Mouse (Mus musculus): Measurements from ENCODE around the gene Mroh2a. TPM values are rescaled to one million over a fixed set of nuclear protein-coding genes. Genes with fewer than 3 reads are reported as not detected.
A peak's percentile ranks its signal among the peaks of the same experiment; 100 is the strongest.

Gene Mroh2a
- total RNA-seq, 4 experiments from 2014 or later = 0.10 to 0.16 TPM; not detected in 2

DNA sequence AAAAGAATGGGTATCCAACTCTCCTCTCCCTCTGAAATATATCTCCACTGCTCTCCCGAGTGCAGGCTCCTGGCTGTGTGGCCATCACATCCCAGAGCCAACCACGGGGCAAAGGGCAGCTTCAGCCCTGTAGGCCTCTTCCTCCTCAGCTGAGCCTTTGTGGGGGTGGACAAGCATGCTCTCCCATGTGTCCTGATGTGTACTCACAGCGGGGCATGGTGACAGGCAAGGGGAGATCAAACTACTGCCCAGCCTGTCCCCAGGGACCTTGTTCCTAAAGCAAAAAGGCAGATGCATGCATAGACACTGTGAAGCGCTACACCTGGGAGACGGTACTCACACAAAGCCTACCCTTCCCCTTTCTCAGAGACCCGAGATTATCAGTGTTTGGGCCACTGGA, 33.3 kb downstream of the Mroh2a start:
- no peak for DNase-seq

DNA sequence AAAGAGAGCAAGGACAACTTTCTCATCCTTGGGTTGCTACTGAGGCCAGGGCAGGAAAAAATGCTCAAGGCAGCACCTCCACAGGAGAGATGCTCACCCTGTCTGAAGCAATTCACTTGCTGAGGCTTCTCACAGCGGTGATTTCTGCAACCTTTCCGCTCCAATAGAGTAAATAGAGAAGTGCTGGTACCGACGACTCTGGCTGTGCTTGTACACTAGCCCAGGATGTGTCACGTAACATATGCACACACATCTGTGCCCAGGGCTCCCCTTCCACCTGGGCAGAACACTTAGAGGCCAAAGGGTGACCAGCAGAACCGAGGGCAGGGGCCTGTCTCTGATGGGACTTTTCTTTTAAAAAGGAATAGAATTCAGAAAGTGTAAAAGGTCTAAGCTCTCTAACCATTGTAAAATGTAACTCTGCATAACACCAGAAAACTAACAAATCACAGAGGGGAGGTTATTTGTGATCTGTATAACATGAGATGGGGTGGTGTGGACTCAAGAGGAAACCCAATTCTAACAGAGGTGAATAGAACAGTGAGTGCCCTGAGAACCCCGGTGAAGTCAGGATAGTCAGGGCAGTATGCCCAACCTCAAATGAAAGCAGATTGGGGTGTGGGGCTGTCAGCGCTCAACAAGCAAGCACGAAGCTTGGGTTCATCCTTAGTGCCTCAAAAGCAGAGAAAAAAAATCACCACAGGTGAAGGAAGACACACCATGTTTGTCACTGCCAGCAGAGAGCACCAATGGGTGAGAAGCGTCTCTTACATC, 34.0 kb downstream of the Mroh2a start:
- no peak for DNase-seq

DNA sequence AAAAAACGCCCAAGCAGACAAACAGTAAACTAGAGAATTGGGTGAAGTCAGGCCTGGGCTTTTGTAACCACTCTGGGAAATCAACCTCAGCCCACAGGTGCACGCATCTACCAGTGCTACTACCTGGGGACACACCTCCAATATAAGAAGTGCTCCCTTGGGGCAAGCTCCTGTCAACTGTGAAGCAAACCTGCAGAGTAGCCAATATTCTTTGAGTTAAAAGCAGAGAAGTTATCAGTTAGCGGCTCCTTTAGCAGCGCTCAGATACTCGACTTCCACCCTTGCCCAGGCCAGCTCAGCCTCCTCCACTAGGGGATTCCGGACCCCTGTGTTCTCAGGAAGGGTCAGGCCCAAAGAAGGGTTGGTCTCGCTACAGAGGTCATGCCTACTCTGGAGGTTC, 34.9 kb downstream of the Mroh2a start:
- DNase-seq = no peak

DNA sequence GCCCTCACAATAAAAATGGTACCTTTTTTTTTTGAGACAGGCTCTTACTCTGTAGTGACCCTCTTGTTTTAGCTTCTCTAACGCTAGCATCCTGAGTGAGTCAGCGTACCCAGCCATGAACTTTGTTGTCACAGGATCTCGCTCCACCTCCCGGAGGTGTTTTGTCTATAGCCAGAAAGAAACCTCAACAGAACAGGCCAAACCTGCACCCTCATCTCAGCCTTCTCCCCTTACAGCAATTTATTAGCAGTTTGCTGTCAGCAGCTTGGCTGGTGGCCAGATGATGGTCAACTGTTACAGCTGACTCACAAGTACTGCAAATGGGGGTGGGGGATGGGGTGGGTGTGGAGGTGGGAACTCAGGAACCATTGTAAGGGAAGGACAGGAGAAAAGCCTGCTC, 35.5 kb downstream of the Mroh2a start:
- peak; percentile 81 for DNase-seq

DNA sequence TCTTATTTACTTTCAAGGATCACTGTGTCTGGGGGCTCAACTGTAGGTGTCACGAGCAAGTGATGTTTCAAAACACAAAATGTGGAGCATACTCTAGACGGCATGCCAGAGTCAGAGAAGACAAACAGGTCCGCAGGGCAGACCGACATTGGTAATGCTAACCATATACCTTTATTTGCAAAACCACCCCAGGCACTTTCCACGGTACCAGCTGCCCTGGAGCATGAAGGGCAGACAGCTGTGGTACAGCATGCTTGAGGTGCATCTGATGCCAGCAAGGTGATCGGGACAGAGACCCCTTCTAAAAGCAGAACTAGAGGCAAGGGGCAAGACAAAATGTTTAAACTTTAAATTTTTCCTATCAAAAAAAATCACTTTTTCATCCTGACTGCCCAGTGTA, 36.2 kb downstream of the Mroh2a start:
- DNase-seq = no peak

DNA sequence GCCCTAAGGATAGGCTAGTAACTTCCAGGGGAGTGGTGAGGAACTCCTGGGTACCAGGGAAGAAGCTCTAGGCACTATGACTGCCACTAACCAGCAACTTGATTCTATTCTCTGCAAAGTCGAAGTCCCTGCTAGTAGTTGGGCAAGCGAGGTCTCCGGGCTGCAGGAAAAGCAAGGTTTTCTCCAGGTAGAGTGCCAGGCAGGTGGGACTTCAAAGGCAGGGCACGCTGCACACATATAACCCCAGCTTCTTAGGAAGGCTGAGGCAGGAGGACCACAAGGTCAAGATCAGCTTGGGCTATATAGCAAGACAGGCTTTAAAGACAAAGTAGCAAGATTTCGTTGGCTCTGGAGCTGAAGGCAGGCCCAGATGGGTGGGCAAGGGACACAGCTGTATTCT, 37.0 kb downstream of the Mroh2a start:
- no peak for DNase-seq

DNA sequence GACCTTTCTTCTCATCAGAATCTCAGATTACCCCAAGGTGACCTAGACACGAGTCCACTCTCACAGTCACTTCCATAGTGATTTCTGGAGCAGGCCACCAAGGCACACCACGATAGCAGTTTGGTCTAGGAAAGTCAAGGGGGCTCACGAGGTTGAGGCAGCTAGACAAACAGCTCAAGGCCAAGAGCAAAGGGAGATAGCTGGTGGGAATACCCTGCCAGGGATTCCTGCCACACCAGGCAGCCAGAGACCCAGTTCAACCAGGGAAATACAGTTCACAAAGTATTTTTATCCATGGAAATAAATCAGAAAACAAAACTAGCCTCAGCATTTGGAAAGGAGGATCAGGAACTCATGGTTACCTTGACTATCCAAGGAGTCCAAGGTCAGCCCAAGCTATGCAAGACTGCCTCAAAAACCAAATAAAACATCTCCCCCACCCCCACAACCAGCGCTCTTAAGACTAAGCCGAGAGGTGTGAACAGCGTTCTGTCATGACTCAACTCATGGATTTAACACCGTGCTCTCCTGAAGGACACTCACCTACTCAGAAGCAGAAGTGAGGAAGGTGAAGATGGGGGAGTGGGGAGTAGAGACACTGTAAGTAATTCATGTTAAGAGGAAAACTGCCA, 37.6 kb downstream of the Mroh2a start:
- no peak for DNase-seq

DNA sequence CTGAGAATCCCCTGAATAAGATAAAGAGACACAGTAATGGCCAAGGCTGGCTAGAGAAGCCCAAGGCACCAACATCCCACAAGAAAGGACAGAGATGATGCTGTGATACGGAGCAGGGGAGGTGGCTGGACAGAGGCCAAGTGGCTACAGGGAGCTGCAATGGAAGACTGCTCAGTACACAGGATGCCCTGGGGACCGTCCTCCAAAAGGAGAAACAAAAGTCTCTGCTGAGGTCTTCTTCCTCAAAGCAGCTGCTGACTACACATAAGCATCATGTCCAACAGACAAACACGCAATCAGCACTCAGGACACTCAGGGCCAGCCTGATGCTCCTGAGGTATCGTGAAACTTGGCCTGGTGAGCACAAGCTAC, 38.1 kb downstream of the Mroh2a start:
- DNase-seq = no peak

DNA sequence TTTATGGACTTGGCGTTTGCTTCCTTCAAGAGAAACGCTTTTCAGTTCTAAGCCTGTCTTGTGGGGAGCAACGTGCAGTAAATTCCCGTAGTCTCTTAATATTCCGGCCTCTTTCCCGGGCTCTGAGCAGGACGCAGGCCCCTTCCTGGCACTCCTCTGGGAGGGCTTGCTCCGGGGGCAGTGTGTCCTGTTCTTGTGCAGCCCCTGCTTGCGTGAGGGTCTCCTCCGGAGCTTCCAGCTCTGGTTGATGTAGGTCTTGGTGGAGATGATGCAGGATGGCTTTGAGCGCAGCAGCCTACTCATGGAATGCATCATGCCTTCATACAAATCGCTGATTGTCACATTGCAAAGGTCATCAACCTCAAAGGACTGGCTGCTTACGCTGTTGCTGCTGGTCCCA, 39.3 kb downstream of the Mroh2a start:
- no peak for DNase-seq

DNA sequence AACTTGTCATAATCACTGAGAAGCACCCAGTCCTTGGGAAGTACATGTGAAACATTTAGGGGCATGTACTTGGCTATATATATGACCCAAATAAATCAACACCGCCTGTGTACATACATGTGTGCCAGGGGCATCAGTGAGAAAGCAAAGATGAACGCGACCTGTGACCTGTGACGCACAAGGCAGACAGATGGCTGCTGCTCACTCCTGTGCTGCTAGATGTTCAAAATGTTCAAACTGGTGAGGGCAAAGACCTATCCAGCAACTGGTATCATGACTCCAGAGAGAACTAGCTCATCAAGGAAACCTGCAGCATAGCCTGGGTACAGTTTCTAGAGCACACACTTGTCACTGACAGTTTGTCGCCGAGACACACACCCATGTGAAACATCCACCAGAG, 40.7 kb downstream of the Mroh2a start:
- no peak for DNase-seq

DNA sequence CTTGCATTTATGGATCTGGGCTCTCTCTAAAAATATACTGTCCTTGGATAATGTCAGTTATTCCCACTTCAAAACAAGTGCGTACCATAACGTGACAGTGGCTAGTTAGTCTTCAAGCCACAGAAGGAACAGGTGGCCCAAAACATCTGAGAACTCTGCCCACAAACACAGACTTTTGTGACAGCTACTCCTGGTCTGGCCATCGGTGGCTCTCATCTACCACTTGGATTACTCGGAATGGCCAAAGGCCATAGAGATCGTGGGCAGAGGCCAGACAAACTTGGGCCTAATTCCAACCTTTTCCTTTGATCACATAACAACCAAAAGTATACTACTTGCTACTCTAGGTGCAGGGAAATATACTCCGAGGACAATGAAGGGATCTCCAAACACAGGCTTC, 41.3 kb downstream of the Mroh2a start:
- DNase-seq = no peak

DNA sequence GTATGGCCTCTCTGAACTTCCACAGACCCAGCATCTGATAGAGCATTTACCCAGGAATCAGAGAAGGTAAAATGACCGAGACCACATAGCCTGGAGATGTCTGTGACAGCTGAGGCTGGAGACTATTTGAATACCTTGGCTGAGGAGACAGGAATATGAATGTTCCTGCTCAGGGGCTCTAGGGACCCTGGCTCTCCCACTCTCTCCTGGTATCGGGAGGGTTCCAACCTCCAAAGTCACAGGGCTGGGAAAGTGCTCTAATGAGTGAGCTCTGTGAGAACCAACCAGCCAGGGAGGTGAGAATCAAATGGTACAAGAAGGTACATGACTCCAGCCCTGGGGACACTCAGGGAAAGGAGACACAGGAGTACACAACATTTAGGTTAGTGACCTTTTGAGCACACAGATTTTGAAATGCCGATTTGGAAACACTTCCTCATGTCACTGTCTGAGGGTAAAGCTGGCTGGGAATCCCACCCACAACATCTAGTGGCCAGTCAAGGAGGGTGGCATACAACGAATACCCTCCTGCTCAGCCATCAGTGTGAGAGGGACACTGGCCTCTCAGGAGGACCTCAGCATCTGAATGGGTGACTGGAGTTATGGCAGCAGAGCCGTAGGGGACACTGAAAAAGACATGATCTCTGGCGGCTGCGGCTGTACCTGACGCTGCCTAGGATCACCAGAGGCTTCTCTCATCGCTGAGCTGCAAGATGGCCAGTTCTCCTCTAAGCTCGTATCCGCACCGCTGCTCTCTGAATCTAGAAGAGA, 42.9 kb downstream of the Mroh2a start:
- no peak for DNase-seq

DNA sequence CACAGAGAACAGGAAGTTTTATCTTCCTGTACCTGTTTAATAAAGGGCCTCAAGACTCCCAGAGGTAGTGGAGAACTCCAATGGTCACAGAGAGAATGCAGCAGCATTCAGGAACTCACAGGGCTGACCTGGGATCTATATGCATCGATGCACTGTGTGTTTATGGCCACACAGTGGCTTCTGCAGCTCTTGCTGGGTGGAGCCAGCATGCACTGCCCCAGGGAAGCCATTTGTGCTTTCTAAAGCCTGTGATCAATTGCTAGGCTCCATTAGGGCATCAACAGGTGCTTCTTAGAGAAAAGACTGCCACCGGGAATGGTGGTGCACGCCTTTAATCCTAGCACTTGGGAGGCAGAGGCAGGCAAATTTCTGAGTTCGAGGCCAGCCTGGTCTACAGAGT, 46.1 kb downstream of the Mroh2a start:
- no peak for DNase-seq

DNA sequence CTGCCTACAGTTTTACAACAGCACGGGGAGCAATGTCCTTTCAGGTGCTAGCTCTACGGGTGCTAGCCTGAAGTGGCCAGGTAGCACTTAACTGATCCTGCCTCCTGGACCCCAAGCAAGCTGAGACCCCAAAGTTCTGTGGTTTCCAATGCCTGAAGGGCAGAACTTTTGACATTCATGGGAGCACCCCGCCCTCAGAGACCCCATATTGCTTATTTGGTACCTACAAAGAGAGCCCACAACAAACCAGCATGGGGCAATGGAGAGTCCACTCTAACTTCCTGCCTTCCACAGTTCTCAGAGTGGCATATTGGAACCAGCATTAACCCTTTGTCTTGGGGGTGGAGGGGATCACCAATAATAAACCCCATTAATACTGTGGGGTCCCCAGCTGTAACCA, 46.5 kb downstream of the Mroh2a start:
- DNase-seq = no peak

DNA sequence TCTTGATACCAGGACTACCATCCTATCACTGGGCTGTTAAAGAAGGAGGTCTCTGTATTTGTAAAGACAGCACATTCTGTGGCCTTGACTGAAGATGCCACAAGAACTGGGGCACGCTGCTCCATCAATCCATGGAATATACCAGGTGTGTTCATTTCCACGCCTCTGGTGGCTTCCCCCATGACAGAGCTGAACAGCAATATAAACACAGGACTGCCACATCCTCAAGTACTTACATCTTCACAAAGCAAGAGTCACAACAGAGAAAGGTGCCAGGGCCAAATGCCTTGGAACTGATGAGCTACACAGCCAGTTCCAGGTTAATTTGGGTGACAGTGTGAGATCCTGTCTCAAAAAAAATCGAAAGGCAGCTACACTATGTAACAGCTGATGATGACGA, 47.0 kb downstream of the Mroh2a start:
- DNase-seq = no peak

DNA sequence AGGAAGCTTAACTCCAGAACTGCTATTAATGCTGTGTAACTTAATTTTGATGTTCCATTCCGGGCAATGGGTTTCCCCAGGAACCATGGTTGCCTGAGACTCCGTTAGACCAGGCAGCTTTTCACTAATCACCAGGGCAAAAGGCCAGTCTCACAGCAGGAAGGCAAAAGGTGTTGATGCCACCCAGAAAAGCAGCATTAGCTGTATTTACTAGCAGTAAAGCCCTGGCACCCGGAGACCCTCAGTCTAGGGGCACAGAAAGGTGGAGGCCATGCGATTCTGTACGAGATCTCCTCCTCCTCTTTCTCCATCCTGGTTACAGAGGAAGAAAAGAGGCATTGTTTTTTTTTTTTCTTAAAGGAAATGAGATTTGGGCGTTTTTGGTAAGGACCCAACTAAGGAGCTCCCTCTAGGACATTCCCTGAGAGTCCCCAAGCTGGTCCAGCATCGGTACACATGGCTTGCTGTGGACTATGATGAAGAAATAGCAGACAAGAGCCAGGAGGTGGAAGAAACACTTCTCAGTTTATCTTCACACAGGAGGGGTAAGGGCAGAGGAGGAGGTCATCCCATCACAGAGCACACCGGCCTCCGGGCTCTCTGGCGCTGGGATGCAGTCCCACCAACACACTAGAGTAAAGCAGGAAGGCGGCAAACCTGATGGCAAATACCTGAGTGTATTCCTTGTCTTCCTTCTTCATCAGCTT, 47.7 kb downstream of the Mroh2a start:
- DNase-seq = no peak

DNA sequence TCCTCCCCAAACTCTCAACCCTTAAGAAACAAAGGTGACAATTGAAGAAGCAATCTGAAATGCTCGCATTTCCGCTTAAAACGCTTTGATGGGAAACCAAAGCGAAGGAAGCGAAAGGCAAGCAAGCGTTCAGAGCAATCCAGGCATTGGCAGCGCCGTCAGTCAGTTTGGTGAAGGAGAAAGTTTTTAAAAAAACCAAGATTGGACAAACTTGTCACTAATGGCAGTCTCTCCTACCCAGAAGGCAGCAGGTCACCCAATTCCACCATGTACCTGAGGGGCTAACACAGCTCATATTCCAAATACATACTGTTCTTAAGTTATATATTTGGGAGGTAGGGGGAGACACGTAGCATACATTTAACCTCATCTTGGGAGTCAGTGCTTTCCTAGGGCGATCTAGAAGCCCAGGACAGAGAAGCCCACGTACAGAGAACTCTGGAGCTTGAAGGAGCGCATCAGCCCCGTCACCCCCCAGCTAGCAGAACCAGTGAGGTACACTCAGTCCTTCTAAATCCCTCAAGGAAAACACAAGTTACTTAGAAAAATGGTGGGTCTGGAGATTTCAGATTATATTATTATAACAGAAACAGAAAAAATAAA, 48.4 kb downstream of the Mroh2a start:
- DNase-seq = no peak

DNA sequence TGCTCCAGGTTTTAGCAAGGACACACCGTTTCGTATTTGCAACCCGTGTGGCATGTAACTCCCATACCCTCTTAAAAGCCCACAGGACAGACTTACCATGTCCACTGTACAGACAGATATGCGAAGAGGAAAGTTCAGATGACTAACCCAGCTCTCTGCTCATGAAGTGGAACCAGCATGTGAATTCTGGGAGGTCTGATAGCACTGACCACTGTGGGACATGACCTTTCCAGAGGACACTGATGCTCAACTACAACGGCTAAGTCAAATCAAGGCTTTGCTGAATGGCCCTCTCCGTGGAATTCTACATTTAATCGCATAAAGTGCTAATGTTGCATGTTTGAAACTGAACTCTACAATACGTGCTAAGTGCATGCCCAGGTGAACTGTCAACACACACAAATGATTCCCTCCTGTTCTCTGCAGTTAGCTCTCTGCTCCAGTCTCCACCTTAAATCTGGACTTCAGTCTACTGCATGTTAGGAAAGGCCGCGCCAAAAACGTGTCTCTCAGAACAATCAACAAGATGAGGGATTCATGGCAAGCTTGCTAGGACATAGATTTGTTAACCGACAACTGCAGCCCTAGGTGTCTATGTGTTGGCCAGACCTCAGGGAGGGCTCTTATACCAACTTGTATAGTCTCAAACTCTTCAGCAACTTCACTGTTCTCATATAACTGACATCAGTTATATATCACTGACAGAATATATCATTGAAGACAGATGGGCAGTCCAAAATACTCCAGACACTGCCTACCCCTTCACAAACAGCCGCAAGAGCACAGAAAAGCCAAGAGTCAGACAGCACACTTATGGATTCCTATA, 49.1 kb downstream of the Mroh2a start:
- DNase-seq = no peak

DNA sequence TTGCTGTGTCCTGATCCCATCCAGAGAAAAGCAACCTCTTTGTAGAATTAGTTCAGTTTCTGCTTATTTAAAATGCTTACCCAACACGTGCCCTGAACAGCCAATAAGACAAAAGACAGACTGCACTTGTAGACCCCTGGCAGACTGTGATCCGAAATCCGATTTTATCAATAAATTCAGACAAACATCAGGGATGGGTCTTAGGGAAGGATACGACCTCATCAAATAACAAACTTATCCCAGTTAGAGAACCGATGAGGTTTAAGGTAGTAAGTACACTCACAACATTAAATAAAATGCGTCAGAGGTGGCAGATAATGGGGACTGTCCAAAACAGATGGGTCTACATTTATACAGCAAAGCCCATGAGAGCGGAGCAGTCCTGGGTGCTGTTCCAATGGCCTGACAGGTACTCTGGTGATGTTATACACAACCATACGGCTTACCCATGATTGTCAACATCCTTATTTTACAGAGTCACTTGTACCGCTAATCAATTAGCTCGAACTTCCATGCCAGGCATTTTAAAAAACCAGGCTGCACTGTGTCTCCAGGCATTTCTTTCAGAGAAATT, 49.8 kb downstream of the Mroh2a start:
- DNase-seq = no peak

DNA sequence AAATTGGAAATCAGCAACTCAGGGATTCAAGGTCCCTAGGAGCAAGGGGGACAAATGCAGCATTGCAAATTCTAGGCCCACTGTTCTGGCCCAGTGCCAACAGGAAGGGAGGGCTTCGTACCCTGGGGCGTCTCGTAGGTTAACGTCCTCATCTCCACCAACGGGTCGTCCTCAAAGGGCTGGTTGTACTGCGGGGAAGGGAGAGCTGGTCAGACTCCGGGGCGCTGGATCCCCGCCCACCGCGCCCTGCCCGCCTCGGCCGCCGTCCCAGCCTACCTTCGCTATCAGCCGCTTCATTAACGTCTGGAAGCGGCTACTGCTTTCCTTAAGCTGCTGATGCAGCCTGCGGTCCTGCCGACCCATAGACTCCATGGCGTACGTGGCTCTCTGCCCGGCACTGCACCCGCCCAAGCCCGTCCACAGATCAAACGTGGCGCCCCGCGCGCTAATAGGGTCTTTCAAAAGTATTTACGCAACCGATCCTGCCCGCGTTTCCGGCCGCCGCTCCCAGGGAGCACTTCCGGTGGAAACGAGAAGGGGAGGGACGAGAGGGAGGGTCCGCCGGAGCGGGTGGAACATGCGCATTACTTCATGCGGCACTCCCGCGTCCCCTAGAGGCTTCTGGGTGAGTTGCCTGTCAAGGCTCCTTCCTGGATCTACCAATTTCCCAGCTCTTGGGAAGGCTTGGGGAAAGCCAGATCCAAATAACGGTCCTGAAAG, 50.5 kb downstream of the Mroh2a start, which contains the start of the genes Hjurp and Trpm8:
Hjurp (minus strand) TSS at position 536 of the 720 bp plus-strand sequence.
Trpm8 (plus strand) TSS at position 564 of the 720 bp plus-strand sequence.
- DNase-seq = peak; percentile 100
